Mouse (Mus musculus): ENCODE results near the gene Nras. TPM values are rescaled to one million over a fixed set of nuclear protein-coding genes. Genes with fewer than 3 reads are reported as not detected.

The Nras gene
- total RNA-seq (2023) = 107 TPM

DNA sequence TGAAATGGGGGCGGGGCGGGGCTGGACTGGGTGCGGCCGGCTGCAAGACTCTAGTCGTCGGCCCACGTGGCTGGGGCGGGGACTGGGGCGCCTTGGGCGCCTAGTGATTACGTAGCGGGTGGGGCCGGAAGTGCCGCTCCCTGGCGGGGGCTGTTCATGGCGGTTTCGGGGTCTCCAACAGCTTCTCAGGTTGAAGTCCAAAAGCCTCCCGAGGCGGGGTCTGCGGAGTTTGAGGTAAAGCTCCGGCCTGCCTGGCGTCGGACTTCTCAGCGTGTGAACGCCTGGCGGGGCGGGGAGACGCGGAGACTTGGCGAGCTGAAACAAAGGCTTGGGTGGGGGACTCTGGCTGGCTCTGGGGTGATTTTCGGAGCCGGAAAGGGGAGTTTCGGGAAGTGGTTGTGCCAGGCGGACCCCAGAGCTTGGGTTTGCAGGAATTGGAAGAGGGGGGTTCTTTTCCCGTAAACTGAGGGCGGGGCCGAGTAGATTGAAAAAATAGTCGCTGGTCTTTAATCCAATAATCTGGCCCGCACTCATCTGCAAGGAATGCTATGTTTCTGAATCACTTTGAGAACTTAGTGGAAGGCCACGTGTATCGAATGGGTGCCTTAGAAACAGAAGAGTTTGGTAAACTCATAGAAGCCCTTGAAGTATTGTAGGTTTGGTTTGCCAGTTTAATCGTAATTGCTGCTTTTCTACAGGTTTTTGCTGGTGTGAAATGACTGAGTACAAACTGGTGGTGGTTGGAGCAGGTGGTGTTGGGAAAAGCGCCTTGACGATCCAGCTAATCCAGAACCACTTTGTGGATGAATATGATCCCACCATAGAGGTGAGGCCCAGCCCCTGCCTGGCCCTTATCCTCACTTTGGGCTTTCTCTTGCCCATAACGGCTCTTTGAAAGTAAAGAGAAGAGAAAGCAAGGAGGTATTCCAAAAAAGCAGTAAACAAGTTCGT lies at the start of gene Nras:
Nras (plus strand) TSS at position 79 of the 951 bp plus-strand sequence.

GRCm38 (mm10) chr3:103020249-103020942 lies 37.7 kb upstream of the Nras start, which contains the start of gene Csde1:
Gene Csde1 (plus strand): TSS chr3:103020426.

DNA sequence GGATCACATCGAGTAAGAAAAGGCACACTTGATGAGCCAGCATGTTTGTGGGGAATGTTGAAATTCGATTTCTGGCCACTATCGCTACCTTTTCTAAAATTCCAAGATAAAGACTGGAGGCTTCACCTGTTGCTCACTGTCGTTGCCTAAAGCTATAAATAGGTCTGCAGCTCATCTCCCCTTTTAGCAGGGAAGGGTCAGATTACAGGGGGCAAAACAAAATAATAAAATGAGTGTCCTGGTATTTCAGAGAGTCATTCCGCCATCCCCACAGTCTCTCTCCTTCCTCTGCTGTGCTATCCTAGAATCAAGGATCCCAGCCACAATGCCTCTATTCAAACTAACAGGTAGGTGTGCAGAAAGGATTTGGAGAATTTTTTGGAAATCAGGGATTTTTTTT lies 15.7 kb downstream of the Nras start, which contains the start of gene Ampd1:
Ampd1 (plus strand) TSS at position 244 of the 400 bp plus-strand sequence.

GRCm38 (mm10) chr3:103102454-103103390 lies 44.6 kb downstream of the Nras start, which contains the start of gene Dennd2c:
Gene Dennd2c (plus strand): TSS chr3:103102604.

Other genes starting within 250 kb of the Nras start
- not detected for gene Sycp1, start 122.2 kb upstream of the Nras start, total RNA-seq (2023)
- gene Nr1h5, start 94.2 kb upstream of the Nras start, total RNA-seq (2023) = not detected
- 141 TPM for gene Sike1, start 62.6 kb upstream of the Nras start, total RNA-seq (2023)
- 436 TPM for gene Csde1, start 37.9 kb upstream of the Nras start, total RNA-seq (2023)
- 13.4 TPM for gene Ampd1, start 15.7 kb downstream of the Nras start, total RNA-seq (2023)
- gene Dennd2c, start 44.3 kb downstream of the Nras start, total RNA-seq (2023) = 2.0 TPM
- 74.7 TPM for gene Bcas2, start 113.4 kb downstream of the Nras start, total RNA-seq (2023)
- 73.4 TPM for gene Trim33, start 221.0 kb downstream of the Nras start, total RNA-seq (2023)